Mouse (Mus musculus) neural tube, embryonic 15.5 days (tissue): ENCODE data around the gene Bmp8a. TPM values are rescaled to one million over a fixed set of nuclear protein-coding genes. Genes with fewer than 3 reads are reported as not detected.
"Not testable (repeated sequence)": the region's sequence is repeated elsewhere in the genome, so short reads cannot be mapped to it uniquely, and the experiment has no call there.

Experiments
- ATAC-seq: fragments of 200-750 bp; cut with Nextera tagmentation; 2 replicates; pipeline ENCODE4 v1.8.0; 2017; ENCODE audit warnings: mild to moderate bottlenecking, moderate TSS enrichment, moderate library complexity; ENCODE audit not compliant: low FRiP score
- H3K27ac ChIP-seq: fragments of 300-500 bp; sonication (generic); replicated peaks from 2 replicates; pipeline ENCODE4 v1.5.1; 2015; ENCODE audit warnings: mild to moderate bottlenecking, inconsistent platforms
- H3K27me3 ChIP-seq: fragments of 300-500 bp; sonication (generic); replicated peaks from 2 replicates; pipeline ENCODE4 v1.6.1; 2015; ENCODE audit warnings: inconsistent platforms
- H3K36me3 ChIP-seq: fragments of 300-500 bp; sonication (generic); 2 replicates; pipeline ENCODE4 v1.6.1; 2015; ENCODE audit warnings: inconsistent platforms
- H3K4me1 ChIP-seq: fragments of 300-500 bp; sonication (generic); 2 replicates; pipeline ENCODE4 v1.6.1; 2015; ENCODE audit warnings: inconsistent platforms
- H3K4me2 ChIP-seq: fragments of 300-500 bp; sonication (generic); 2 replicates; pipeline ENCODE4 v1.6.1; 2015; ENCODE audit warnings: inconsistent platforms, mild to moderate bottlenecking, moderate library complexity
- H3K4me3 ChIP-seq: fragments of 300-500 bp; sonication (generic); replicated peaks from 2 replicates; pipeline ENCODE4 v1.5.1; 2015; ENCODE audit warnings: mild to moderate bottlenecking, inconsistent platforms
- H3K9ac ChIP-seq: fragments of 300-500 bp; sonication (generic); replicated peaks from 2 replicates; pipeline ENCODE4 v1.6.1; 2015; ENCODE audit warnings: mild to moderate bottlenecking, inconsistent platforms
- H3K9me3 ChIP-seq: fragments of 300-500 bp; sonication (generic); replicated peaks from 2 replicates; pipeline ENCODE4 v1.6.1; 2016; ENCODE audit warnings: inconsistent platforms
- WGBS: fragments of 180-500 bp; shearing (Covaris S2); methylation state at CpG from one replicate; pipeline ENCODE4 v1.1.7; 2015; ENCODE audit warnings: mixed read lengths; 5-methylcytosine and 5-hydroxymethylcytosine counted together
- polyA plus RNA-seq: library from polyadenylated mRNA; unstranded; fragments of >200 nt; fragmentation: Nextera tagmentation; extraction: Ambion mirVana; gene quantifications from 2 replicates; pipeline ENCODE4 v1.2.1, GENCODE M21; 2015

The Bmp8a gene
- polyA plus RNA-seq, 1 experiment from 2014 or later: 0.20 TPM

DNA sequence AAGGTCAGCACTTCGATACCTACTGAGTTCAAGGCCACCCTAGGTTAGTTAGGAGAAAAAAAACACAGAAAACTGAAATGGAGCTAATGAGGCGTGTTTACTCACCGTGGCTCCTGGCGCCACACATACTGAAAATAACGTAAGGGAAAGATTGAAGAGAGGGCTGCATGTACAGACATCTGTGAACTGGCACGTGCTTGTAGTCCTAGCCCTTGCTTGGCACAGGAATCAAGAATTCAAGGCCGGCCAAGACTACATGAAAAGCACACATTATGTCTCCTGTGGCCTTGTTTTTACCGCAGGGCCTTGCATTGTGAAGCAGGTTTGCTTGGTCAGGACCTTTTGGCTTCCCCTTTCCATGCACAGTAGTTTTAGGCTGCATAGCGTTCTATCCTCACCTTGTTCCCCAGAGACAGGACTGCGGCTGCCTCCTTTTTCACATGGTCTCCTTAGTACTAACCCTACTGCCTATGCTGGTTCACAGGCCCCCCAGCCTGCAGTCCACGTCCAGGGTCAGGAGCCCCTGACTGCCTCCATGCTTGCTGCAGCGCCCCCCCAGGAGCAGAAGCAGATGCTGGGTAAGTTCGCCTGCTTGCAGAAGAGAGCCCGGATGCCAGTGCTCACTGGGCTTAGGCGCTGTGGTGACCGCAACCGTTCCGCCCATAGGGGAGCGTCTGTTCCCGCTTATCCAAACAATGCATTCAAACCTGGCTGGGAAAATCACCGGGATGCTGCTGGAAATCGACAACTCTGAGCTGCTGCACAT is 45.7 kb downstream of the Bmp8a start:
- H3K4me2 ChIP-seq: no peak overlapping the region
- no peak overlapping the region for H3K27ac ChIP-seq
- ATAC-seq: no peak
- H3K27me3 ChIP-seq: no peaks in the 10 kb centered on the region
- whole genome bisulfite sequencing: 93% methylated on average over 22 of the region's 22 CpGs
- no peak overlapping the region for H3K9ac ChIP-seq
- H3K36me3 ChIP-seq: peaks cover 78% of the 10 kb centered on the region
- H3K9me3 ChIP-seq: no peaks in the 10 kb centered on the region
- H3K4me3 ChIP-seq: no peak overlapping the region
- no peaks in the 10 kb centered on the region for H3K4me1 ChIP-seq

DNA sequence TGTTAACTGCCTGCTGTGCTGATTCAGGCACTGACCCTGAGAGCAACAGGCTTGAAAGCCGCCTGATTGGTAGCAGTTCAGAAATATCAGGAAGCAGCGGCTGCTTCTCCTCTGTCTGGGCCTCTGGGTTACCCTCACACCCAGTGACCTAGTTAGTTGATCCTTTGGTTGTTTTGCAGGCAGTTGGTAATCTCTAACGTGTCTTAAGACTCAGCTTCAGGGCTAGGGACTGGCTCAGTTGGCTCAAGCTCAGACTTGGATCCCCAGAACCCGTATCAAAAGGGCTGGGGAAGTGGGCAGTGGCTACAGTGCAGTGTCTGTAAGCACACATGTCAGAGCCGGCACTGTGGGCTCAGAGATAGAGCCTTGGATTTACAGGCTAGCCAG is 46.9 kb downstream of the Bmp8a start:
- H3K9me3 ChIP-seq: no peaks in the 10 kb centered on the region
- H3K36me3 ChIP-seq: peaks cover 83% of the 10 kb centered on the region
- H3K9ac ChIP-seq: no peak overlapping the region
- H3K27me3 ChIP-seq: no peaks in the 10 kb centered on the region
- no peak overlapping the region for H3K27ac ChIP-seq
- no peak overlapping the region for H3K4me2 ChIP-seq
- H3K4me1 ChIP-seq: no peaks in the 10 kb centered on the region
- no peak for ATAC-seq
- 96% methylated on average over 5 of the region's 5 CpGs for WGBS
- H3K4me3 ChIP-seq: no peak overlapping the region

DNA sequence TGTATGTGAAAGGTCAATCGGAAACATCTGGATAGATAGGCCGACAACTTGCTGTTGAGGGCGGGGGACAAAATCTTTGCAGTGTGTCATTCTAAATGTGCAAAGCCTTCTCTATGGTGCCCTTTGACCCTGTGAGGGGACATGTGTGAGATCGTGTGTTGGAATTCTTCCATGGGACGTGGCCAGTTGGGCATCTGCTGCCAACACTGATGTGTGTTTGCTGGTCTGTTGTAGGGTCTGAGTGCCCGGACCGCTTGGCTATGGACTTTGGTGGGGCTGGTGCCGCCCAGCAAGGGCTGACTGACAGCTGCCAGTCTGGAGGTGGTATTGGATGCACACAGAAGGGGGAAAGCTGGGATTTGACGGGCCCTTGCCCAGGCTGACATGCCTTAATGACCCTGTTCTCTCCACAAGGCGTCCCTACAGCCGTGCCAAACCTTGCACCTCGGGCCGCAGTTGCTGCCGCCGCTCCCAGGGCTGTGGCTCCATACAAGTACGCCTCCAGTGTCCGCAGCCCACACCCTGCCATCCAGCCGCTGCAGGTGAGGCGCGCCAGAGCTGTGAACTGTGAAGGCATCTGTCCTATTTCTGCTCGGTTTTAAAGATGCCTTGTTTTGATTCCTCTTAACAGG is 47.4 kb downstream of the Bmp8a start:
- no peak for ATAC-seq
- Histone ChIP-seq H3K27me3 (no peaks in the 10 kb centered on the region), H3K4me2 (no peak overlapping the region), H3K4me3 (no peak overlapping the region), H3K27ac (no peak overlapping the region), H3K9ac (no peak overlapping the region), H3K36me3 (peaks cover 88% of the 10 kb centered on the region), H3K4me1 (no peaks in the 10 kb centered on the region), H3K9me3 (no peaks in the 10 kb centered on the region)
- WGBS: 95% methylated on average over 21 of the region's 21 CpGs

DNA sequence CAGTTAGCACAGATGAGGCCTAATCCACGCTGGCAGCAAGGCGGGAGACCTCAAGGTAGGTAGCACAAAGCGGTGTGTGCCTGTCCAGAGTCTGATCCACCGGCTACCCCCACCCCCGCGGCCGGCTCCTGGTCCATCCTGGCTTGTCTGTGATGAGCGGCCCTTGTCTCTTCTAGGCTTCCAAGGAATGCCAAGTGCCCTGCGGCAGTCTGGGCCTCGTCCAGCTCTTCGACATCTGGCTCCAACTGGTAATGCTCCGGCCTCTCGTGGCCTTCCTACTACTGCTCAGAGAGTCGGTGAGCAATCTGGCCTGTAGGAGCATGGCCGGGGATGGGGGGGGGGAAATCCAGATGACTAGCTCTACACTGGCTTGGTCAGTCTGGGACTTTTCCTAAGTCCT is 48.0 kb downstream of the Bmp8a start:
- H3K9ac ChIP-seq, H3K4me3 ChIP-seq, ATAC-seq, H3K9me3 ChIP-seq, H3K4me1 ChIP-seq, H3K4me2 ChIP-seq, H3K27me3 ChIP-seq, H3K27ac ChIP-seq: not testable (repeated sequence)
- WGBS: 88% methylated on average over 15 of the region's 15 CpGs
- H3K36me3 ChIP-seq: peaks cover 85% of the 10 kb centered on the region

DNA sequence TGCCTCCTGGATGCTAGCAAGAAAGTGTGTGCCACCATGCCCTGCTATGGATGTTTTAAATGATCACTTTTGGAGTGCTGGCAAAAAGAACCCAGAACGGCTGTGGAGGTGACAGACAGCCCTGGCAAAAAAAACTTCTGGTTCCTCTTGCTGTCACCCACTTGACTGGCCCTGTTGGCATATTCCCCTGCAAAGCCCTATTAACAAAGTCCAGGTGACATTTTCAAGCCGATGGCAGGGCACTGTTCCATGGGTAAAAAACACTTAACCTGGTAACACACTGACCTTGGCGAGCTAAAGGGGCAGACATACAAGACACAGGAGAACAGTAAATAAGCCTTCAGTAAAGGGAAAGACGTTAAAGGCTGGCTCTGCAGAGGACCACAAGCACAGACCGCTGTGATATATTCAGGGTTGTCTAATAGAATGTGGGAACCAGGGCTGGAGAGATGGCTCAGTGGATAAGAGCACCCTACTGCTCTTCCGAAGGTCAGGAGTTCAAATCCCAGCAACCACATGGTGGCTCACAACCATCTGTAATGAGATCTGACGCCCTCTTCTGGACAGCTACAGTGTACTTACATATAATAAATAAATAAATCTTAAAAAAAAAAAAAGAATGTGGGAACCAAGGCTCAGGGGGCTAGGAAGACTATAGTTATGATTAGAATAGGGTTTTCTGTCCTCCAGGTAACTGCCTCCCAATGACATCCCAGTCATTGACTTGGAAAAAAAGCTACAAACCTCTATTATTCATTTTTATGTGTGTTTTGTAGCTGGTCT is 49.2 kb downstream of the Bmp8a start:
- no peak overlapping the region for H3K27ac ChIP-seq
- H3K27me3 ChIP-seq: no peaks in the 10 kb centered on the region
- H3K4me3 ChIP-seq: no peak overlapping the region
- no peak overlapping the region for H3K9ac ChIP-seq
- 80% methylated on average over 7 of the region's 7 CpGs for WGBS
- no peaks in the 10 kb centered on the region for H3K9me3 ChIP-seq
- H3K4me2 ChIP-seq: no peak overlapping the region
- peaks cover 85% of the 10 kb centered on the region for H3K36me3 ChIP-seq
- no peaks in the 10 kb centered on the region for H3K4me1 ChIP-seq
- ATAC-seq: no peak

DNA sequence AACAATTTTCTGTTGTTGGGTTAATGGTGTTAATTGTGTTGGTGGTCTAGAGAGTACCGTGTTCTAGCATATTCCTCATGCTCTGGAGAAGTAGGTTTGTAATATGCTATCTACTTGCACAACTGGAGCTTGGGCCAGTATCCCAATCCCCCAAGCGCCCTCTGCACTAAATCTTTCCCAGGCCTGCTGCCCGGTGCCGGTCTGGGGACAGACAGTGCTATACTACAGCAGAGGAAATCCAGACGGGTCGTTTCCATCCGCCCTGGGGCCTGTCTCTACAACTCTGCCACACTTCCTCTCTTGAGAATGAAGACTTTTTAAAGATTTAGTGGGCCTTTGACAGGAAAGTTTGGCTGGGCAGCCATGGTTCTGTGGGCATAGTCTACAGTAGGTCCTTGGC is 50.1 kb downstream of the Bmp8a start:
- ATAC-seq: no peak
- Histone ChIP-seq H3K4me3 (no peak overlapping the region), H3K27ac (no peak overlapping the region), H3K27me3 (no peaks in the 10 kb centered on the region), H3K9me3 (no peaks in the 10 kb centered on the region), H3K4me1 (no peaks in the 10 kb centered on the region), H3K36me3 (peaks cover 88% of the 10 kb centered on the region), H3K4me2 (no peak overlapping the region), H3K9ac (no peak overlapping the region)
- WGBS: 90% methylated on average over 7 of the region's 7 CpGs

DNA sequence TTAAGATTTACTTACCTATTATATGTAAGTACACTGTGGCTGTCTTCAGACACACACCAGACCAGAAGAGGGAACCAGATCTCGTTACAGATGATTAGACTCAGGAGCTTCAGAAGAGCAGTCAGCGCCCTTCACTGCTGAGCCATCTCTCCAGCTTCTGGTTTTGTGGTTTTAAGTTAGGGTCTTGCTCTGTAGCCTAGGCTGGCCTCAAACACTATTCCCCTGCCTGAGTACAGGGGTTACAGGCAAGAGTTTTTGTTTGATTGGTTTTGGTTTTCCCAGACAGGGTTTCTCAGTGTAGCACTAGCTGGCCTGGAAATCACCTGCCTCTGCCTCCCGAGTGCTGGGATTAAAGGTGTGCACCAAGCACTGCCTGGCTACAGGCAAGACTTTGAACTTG is 50.7 kb downstream of the Bmp8a start:
- no peaks in the 10 kb centered on the region for H3K4me1 ChIP-seq
- no peak overlapping the region for H3K27ac ChIP-seq
- H3K4me2 ChIP-seq: no peak overlapping the region
- peaks cover 89% of the 10 kb centered on the region for H3K36me3 ChIP-seq
- no peak for ATAC-seq
- 90% methylated on average over 3 of the region's 3 CpGs for WGBS
- H3K4me3 ChIP-seq: no peak overlapping the region
- H3K9ac ChIP-seq: no peak overlapping the region
- H3K27me3 ChIP-seq: no peaks in the 10 kb centered on the region
- H3K9me3 ChIP-seq: no peaks in the 10 kb centered on the region

DNA sequence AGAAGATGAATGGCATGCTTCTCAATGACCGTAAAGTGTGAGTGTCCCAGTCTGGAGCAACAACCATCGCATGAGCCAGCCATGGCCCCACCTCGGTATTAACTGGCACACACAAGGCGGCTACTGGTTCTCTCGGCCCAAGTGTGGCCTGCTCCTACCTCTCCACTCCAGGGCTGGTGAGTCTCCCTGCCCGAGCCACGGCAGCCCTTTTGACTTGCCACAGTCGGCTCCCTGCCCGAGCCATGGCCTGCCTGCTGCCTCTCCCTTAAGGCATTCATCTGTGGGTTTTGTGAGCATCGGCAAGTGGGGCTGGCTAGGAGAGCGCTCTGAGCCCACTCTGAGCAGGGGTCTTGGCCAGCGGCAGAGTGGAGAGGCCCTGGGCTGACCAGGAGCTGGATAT is 54.0 kb downstream of the Bmp8a start:
- Histone ChIP-seq H3K4me2 (no peak overlapping the region), H3K4me3 (no peak overlapping the region), H3K4me1 (peaks cover 22% of the 10 kb centered on the region), H3K27ac (no peak overlapping the region), H3K27me3 (no peaks in the 10 kb centered on the region), H3K9me3 (no peaks in the 10 kb centered on the region), H3K36me3 (peaks cover 68% of the 10 kb centered on the region), H3K9ac (no peak overlapping the region)
- WGBS: 88% methylated on average over 12 of the region's 12 CpGs
- no peak for ATAC-seq

DNA sequence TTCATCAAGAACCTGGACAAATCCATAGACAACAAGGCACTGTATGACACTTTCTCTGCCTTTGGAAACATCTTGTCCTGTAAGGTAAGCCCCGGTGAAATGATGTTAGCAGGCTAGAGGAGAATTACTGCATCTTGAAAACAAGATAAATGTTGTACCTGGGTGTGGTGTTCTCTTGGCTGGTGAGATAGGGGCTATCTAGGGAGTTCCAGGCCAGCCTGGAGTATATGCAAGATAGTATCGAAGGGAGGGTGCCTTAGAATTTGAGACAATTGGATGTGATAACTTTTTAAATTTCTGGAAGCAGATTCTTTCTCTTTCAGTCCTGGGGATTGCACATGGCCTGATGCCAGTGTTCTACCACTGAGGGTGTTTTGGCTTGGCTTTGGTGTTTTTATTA is 56.3 kb downstream of the Bmp8a start:
- ATAC-seq: no peak
- Histone ChIP-seq H3K27ac (no peak overlapping the region), H3K9me3 (no peaks in the 10 kb centered on the region), H3K4me2 (no peak overlapping the region), H3K27me3 (no peaks in the 10 kb centered on the region), H3K4me3 (no peak overlapping the region), H3K9ac (no peak overlapping the region), H3K4me1 (peaks cover 26% of the 10 kb centered on the region), H3K36me3 (peaks cover 46% of the 10 kb centered on the region)
- 94% methylated on average over 2 of the region's 2 CpGs for WGBS

DNA sequence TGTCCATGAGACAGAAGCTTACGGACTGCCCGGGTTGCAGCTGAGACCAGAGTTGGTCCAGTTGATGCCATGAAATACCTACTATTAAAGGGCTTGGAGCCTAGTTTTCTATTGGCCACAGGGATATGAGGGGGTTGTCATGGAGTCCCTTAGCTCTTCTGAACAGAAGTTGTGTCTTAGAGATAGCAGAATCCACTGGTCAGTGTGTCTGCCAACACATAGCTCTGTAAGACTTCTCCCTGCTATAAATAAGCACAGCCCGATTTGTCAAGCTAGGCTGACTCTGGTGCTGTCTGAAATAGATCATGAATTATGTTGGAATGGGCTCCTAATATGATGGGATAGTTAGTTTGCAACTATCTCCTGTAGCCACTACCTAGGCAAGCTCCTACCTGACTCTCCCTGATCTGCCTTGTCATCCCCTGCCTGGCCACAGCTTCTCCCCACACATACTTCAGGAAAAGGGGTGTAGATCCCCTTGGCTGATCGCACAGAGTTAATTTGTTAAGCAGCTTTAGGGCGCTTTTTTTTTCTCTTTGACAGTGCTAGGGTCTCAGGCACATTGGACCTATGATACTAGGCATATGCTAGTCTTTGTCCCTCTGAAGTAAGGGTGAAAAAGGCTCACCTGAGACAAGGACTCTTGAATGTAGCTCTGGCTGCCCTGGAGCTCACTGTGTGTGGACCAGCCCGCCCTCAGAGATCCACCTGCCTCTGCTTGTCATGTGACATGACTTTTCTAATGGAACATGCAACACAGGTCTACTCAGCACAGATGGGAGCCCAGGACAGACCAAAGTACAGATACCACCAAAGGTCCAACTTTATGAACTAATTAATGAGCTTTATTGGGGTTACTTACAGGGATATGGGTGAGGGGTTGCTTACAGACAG is 58.1 kb downstream of the Bmp8a start:
- Histone ChIP-seq H3K4me2 (peak overlapping the region; percentile 91), H3K27me3 (no peaks in the 10 kb centered on the region), H3K9ac (peak overlapping the region; percentile 62), H3K27ac (no peak overlapping the region), H3K4me3 (peak overlapping the region; percentile 66), H3K4me1 (peaks cover 26% of the 10 kb centered on the region), H3K9me3 (no peaks in the 10 kb centered on the region), H3K36me3 (peaks cover 31% of the 10 kb centered on the region)
- no peak for ATAC-seq
- 81% methylated on average over 6 of the region's 6 CpGs for WGBS

DNA sequence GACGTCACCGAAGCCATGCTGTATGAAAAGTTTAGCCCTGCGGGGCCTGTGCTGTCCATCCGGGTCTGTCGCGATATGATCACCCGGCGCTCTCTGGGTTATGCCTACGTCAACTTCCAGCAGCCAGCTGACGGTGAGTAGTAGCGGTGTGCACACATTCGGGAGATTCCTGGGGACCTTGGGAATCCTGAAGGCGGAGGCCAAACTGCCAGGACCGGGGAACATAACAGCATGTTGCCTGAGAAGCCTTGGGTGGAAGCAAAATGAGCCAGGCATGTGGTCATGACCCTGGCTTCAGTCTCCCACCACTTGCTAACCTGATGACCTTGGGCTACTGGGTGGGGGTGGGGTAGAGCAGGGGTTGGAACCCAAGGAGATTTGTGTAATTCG is 59.4 kb downstream of the Bmp8a start:
- peak; percentile 35; the same call in 1 of the 2 replicates for ATAC-seq
- peaks cover 26% of the 10 kb centered on the region for H3K4me1 ChIP-seq
- under 1% methylated on average over 13 of the region's 15 CpGs for WGBS
- not testable (repeated sequence) for H3K9me3 ChIP-seq, H3K27me3 ChIP-seq, H3K27ac ChIP-seq
- peak overlapping the region; percentile 91 for H3K4me2 ChIP-seq
- H3K9ac ChIP-seq: peak overlapping the region; percentile 62
- peaks cover 18% of the 10 kb centered on the region for H3K36me3 ChIP-seq
- peak overlapping the region; percentile 66 for H3K4me3 ChIP-seq
